Comparison of ENCODE assay signal across 14 mouse cellular contexts in genomic region chr14:47820571-47821143, GRCm38 (mm10).
DNase-seq lines count a peak whose midpoint lies in the region; ATAC-seq lines count a peak whose summit lies in the region.
"Had no signal": no experiment of that assay in that cellular context is flagged by ENCODE, and none has a peak within 500 bp of the region (broad histone marks: within the 10 kb centered on the region; RNA-seq: fewer than 3 reads in every experiment).

No protein-coding gene starts in this region.

- peak; percentile 87 for ATAC-seq in forebrain, embryonic 15.5 days (replicated peaks)
- ATAC-seq in forebrain, embryonic 12.5 days (ENCODE audit: low FRiP score), result no peak
- no peak for ATAC-seq in midbrain, embryonic 14.5 days (ENCODE audit: low FRiP score, low TSS enrichment)
- ATAC-seq in midbrain, embryonic 13.5 days, result no peak
- ATAC-seq in hematopoietic stem cell, adult 5-6 weeks (replicated peaks in 1 of 2; ENCODE audit: insufficient read depth in 1 of 2, low FRiP score in 2 of 2, low TSS enrichment in 1 of 2, low read depth in 1 of 2, poor library complexity in 2 of 2, severe bottlenecking in 2 of 2), result peak; percentile 70 to 80

- no peak overlapping the region for H3K4me3 ChIP-seq in forebrain, embryonic 15.5 days
- H3K4me3 ChIP-seq in forebrain, embryonic 12.5 days (replicated peaks), result no peak overlapping the region
- H3K4me3 ChIP-seq in midbrain, embryonic 14.5 days (replicated peaks; ENCODE audit: low read depth, low read length), result no peak overlapping the region
- H3K4me3 ChIP-seq in midbrain, embryonic 13.5 days (replicated peaks), result no peak overlapping the region
- H3K4me3 ChIP-seq: erythroblast, embryonic 14.5 days; heart, embryonic 15.5 days had no signal

- H3K27me3 ChIP-seq in forebrain, embryonic 15.5 days, result no peaks in the 10 kb centered on the region
- no peaks in the 10 kb centered on the region for H3K27me3 ChIP-seq in forebrain, embryonic 12.5 days
- no peaks in the 10 kb centered on the region for H3K27me3 ChIP-seq in midbrain, embryonic 14.5 days (ENCODE audit: control insufficient read depth, insufficient read depth, low read length)
- no peaks in the 10 kb centered on the region for H3K27me3 ChIP-seq in midbrain, embryonic 13.5 days
- H3K27me3 ChIP-seq: heart, embryonic 15.5 days had no signal

- 55% methylated on average over 13 of the region's 13 CpGs for WGBS in forebrain, embryonic 15.5 days
- 78% methylated on average over 13 of the region's 13 CpGs for WGBS in forebrain, embryonic 12.5 days
- WGBS in midbrain, embryonic 14.5 days, result 69% methylated on average over 13 of the region's 13 CpGs
- 77% methylated on average over 13 of the region's 13 CpGs for WGBS in midbrain, embryonic 13.5 days

- no peak overlapping the region for H3K4me2 ChIP-seq in forebrain, embryonic 15.5 days (replicated peaks)
- H3K4me2 ChIP-seq in forebrain, embryonic 12.5 days, result no peak overlapping the region
- H3K4me2 ChIP-seq in midbrain, embryonic 14.5 days (ENCODE audit: low read length), result no peak overlapping the region
- no peak overlapping the region for H3K4me2 ChIP-seq in midbrain, embryonic 13.5 days (replicated peaks)
- H3K4me2 ChIP-seq: heart, embryonic 15.5 days had no signal

- H3K27ac ChIP-seq in forebrain, embryonic 15.5 days (replicated peaks), result no peak overlapping the region
- no peak overlapping the region for H3K27ac ChIP-seq in forebrain, embryonic 12.5 days
- H3K27ac ChIP-seq in midbrain, embryonic 14.5 days (replicated peaks; ENCODE audit: low read depth, low read length), result no peak overlapping the region
- H3K27ac ChIP-seq in midbrain, embryonic 13.5 days, result no peak overlapping the region
- H3K27ac ChIP-seq: heart, embryonic 15.5 days; kidney, postnatal 0 days; liver, embryonic 14.5 days had no signal

- no peaks in the 10 kb centered on the region for H3K9me3 ChIP-seq in forebrain, embryonic 15.5 days
- no peaks in the 10 kb centered on the region for H3K9me3 ChIP-seq in forebrain, embryonic 12.5 days
- no peaks in the 10 kb centered on the region for H3K9me3 ChIP-seq in midbrain, embryonic 14.5 days (ENCODE audit: control insufficient read depth, low read length)
- no peaks in the 10 kb centered on the region for H3K9me3 ChIP-seq in midbrain, embryonic 13.5 days
- H3K9me3 ChIP-seq: heart, embryonic 15.5 days had no signal

- peaks cover 8% of the 10 kb centered on the region for H3K4me1 ChIP-seq in forebrain, embryonic 15.5 days
- H3K4me1 ChIP-seq in forebrain, embryonic 12.5 days, result no peaks in the 10 kb centered on the region; the same call in 1 of the 2 replicates
- no peaks in the 10 kb centered on the region for H3K4me1 ChIP-seq in midbrain, embryonic 14.5 days (ENCODE audit: control insufficient read depth, insufficient read depth, low read length)
- no peaks in the 10 kb centered on the region for H3K4me1 ChIP-seq in midbrain, embryonic 13.5 days (replicated peaks)
- H3K4me1 ChIP-seq: heart, embryonic 15.5 days had no signal

- H3K36me3 ChIP-seq in forebrain, embryonic 15.5 days, result no peaks in the 10 kb centered on the region
- no peaks in the 10 kb centered on the region for H3K36me3 ChIP-seq in forebrain, embryonic 12.5 days (replicated peaks)
- H3K36me3 ChIP-seq in midbrain, embryonic 14.5 days (ENCODE audit: control insufficient read depth, insufficient read depth, low read length), result no peaks in the 10 kb centered on the region
- no peaks in the 10 kb centered on the region for H3K36me3 ChIP-seq in midbrain, embryonic 13.5 days
- H3K36me3 ChIP-seq: heart, embryonic 15.5 days had no signal

- peak; percentile 70 for DNase-seq in midbrain, embryonic 14.5 days
- DNase-seq in R1 (ENCODE audit: low read depth, low spot score), result peak; percentile 23
- DNase-seq in testis, postnatal 10 days (ENCODE audit: low spot score), result no peak
- no peak for DNase-seq in spleen, postnatal 14 days (ENCODE audit: low spot score in 2 of 2)
- DNase-seq: cerebellum, adult 11 months; heart, adult 11 months had no signal

- H3K9ac ChIP-seq in forebrain, embryonic 15.5 days (replicated peaks), result no peak overlapping the region
- H3K9ac ChIP-seq in forebrain, embryonic 12.5 days, result no peak overlapping the region
- H3K9ac ChIP-seq in midbrain, embryonic 14.5 days (replicated peaks; ENCODE audit: low read length), result no peak overlapping the region
- no peak overlapping the region for H3K9ac ChIP-seq in midbrain, embryonic 13.5 days (replicated peaks)
- H3K9ac ChIP-seq: heart, embryonic 15.5 days; liver, embryonic 14.5 days had no signal

Comparison
In these comparisons a context has a peak if more than half of its experiments do, and no peak if none do; other contexts are left out.
1. ATAC-seq: peak in forebrain, embryonic 15.5 days (single experiment) and hematopoietic stem cell, adult 5-6 weeks (2 of 2); none in forebrain, embryonic 12.5 days (single experiment), midbrain, embryonic 14.5 days (single experiment) and midbrain, embryonic 13.5 days (single experiment).
2. DNase-seq: peak in midbrain, embryonic 14.5 days (single experiment) and R1 (single experiment); none in testis, postnatal 10 days (single experiment) and spleen, postnatal 14 days (0 of 2).